Mouse (Mus musculus) lung, postnatal 10 days (tissue): ENCODE data around the gene Fam71e1.

Experiments
- DNase-seq: peaks from one replicate; pipeline ENCODE4 v3.0.0; 2021

Fam71e1 gene

DNA sequence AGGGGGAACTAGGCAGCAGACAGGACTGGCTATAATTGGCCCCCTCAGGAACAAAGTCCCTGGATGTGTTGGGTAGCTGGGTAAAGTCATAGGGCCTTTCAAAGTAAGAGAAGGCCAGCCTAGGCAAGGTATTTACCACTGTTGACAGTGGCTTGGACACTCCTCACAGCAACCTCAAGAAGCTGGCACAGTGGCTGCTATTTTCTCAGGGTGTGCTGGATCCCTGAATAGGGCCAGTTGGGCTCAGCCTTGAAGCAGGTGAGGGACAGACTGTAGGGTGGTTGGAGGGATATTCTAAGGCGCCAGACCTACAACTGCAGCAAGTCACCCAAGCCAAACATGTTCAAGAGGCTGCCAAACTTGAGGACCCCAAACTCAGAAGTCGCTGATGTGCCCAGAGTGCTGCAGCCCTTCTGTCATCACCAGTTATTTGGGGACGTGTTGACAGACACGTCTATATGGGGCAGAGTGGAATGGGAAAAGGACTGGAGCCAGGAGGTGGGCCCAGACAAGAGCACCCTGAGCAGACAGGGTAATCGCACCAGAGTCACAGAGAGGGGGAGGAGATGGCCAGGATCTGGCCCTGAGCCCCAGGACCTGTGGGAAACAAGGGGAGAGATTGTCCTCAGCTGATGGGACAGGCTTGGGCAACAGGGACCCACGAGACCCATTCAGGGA is 24.4 kb upstream of the Fam71e1 start:
- DNase-seq, result peak; percentile 74

DNA sequence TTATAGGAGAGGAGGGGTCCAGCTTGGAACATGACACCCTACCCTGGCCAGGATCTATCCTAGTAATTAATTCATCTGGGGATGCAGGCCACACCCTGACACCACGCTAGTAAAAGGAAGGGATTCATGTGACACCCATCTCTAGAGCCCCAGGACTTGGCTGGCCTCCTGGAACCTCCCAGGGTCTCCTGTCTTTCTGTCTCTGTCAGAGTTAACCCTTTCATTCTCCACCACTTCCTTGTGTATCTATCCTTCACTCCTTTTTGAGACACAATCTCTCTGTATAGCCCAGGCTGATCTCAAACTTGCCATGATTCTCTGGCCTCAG is 23.9 kb upstream of the Fam71e1 start:
- no peak for DNase-seq

DNA sequence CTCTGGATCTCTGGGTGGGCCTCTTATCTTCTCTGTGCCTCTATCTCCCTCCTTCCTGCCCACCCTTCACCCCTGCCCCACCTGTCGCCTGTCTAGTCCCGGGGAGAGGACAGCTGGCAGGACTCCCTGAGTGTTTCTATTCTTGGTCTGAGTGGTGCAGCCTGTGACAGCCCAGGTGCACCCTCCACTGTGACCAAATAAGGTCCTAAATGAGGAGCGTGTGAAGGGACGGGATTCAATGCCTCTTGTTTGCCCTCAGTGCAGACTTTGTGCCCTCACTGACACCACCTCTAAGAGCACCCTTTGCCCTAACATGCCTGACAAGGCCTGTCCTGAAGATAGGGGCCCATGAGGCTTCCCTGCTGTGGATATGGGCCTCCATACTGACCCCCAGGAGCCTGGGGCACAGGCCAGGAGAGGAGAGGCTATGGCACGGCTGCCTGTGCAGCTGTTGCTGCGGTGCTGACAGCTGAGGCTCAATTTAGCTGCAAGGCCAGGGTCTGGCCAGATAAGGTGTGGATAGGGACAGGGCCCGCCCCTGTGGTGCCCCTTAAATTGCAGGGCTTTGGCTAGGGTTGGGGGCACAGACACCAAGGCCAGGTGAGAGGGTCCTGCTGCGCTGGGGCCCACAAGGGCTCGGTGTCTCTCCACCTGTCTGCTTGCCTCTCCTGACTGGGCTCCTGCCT is 23.3 kb upstream of the Fam71e1 start:
- no peak for DNase-seq

DNA sequence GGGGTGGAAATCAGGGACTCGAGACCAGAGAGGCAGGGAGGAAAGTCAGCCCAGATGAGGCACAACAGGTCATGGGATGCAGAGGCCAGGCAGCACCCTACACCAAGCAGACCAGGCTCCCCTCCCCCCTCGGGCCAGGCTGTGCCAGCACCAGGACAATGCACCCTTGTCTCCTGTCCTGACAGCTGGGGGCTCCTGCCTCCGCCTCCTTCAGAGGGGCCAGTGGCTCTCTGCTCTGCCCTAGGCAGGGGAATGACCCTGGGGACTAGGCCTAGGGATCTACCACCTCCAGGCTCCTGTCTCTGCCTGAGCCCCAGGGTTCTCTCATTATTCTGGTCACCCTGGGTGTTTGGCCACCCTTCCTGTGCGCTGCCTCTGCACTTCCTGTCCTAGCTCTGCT is 22.0 kb upstream of the Fam71e1 start:
- no peak for DNase-seq

DNA sequence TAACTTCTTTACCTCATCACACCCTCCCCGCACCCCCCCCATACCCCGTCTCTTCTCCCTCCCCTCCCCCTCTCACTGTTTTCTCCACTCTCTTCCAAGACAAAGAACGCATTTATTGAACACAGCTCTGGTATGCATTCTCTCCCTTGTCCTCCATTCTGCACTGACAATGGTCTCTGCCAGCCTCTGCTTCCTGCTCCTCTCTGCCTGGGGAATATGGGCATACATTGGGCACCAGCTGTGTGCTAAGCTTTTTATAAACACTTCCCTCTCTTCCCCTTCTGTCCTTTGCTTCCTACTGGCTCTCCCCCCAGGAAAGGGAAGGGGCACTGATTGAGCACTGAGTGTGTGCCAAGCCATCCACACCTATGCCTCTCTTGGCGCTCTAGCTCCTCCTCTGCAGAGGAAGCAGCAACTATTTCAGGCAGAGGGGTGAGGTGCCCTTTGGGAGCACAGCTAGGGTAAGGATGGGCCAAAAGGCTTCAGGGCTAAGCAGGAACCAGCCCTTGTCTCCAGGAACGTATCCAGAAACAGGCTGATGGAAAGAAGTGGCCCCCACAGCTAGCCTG is 21.3 kb upstream of the Fam71e1 start:
- DNase-seq, result no peak

DNA sequence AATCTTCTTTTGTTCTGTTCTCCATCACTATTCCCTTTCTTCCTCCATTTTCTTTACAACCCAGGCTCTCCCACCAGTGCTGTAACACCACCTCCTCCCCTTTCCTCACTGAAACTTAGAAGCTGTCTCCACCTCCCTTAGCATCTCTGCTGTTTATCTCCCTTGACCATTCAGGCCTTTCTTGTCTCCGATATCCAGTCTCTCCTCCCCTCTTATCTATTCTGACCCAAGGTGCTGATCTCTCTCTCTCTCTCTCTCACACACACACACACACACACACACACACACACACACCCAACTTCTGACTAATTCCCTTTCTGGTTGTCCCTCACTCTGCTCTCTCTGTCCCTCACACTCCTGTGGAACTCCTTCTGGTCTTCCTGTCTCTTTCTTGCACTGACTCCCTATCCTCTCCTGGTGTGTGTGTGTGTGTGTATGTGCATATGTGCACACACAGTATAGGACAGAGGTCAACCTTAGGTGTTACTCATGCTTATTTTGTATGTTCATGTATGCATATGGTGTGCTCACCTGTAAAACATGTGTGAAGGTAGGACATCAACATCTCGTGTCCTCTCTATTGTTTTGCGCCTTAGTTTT is 13.4 kb upstream of the Fam71e1 start:
- no peak for DNase-seq

DNA sequence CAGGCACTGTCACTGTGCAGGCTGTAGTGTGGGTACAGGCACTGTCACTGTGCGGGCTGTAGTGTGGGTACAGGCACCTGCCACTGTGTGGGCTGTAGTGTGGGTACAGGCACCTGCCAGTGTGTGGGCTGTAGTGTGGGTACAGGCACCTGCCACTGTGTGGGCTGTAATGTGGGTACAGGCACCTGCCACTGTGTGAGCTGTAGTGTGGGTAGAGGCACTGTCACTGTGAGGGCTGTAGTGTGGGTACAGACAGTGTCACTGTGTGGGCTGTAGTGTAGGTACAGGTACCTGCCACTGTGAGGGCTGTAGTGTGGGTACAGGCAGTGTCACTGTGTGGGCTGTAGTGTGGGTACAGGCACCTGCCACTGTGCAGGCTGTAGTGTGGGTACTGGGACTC is 12.3 kb upstream of the Fam71e1 start:
- DNase-seq, result no peak

DNA sequence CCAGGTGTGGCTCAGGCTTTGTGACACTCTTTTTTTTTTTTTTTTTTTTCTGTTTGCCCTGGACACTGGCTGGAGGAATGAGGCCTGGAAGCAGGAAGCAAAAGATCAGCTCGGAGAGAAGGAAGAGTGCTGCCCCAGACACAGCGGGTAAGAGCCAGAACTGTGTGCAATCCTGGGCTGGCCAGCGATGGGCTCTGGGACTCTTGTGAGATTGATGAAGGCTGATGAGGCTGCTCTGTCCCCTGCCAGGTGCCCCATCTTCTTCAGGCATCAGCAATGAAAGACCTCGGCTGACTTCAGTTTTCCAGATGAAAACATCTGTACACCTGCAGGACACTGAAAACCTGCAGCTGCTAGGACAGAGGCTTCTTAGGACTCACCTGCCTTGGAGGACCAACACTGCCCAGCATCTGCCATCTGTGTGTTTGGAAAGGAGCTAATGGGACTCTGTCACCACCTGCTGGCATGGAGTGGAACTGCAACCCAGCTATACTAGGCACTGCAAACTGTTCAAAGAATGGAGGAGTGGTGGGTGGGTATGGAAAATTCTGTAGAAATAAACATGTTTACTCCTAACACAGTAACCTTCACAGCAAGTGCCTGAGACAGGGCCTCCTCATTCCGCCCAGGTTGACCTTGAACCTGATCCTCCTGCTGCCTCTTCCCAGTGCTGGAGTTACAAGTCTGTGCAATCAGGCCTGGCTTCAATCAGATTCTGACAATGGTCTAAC is 11.4 kb upstream of the Fam71e1 start:
- peak; percentile 77 for DNase-seq

DNA sequence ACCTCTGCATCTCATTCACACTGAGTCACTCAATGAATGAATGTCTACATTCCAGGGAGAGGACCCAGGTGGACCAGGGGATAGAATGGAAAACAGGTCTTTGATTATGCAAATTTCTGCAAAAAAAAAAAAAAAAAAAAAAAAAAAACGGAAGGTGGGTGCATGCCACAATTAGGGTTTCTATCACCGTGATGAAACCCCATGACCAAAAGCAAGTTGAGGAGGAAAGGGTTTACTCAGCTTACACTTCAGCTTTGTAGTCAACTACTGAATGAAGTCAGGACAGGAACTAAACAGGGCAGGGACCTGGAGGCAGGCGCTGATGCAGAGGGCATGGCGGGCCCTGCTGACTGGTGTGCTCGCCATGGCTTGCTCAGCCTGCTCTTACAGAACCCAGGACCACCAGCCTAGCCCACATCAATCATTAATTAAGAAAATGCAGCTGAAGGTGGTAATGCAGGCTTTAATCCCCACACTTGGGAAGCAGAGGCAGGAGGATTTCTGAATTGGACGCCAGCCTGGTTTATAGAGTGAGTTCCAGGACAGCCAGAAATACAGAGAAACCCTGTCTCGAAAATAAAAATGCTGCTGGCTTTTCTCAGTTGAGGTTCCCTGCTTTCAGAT is 10.7 kb upstream of the Fam71e1 start:
- DNase-seq, result no peak

DNA sequence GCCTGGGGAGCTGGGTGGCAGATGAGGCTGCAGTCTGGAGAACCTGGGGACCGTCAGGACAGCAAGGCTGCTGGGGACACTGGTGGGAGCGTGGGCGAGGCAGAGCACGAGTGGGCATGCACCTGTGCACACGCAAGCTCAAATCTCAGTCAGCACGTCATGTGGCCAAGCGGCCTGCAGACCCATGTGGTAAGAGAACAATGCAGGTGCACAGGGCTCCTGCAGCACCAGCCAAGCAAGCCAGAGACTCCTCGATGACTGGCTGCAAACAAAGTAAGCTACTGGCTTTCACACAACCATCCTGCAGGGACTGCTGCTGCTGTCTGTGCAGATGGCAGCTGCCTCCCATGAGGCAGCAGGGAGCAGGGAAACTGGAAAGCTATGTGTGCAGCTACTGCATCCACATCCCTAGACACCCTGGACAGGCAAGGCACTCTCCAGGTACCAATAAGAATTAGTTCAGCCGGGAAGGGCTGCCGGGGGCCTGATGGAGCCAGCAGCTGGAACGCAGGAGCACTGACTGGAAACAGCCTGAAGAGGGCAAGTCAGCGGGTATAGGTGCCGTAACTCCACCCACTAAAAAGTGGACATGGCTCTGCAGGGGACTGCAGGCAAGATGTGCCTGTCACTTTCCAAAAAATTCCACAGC is 9.3 kb upstream of the Fam71e1 start:
- DNase-seq, result no peak

DNA sequence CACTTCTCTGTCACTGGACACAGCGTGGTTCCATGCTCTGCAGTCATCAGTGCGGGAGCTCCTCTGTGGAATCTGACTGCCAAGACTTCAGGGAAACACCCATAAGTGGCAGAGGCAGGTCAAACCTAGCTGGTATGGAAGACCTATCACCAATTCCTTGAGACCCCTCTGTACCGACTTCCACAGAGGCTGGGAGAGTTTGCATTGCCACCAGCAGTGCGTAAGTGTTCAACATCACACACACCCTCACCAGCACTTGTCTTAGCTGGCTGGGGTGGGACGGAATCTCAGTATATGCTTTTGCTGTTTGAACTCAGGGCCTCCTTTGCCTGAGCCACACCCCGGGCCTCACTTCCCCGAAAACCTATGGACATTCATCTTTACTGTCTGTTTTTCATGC is 8.4 kb upstream of the Fam71e1 start:
- DNase-seq, result no peak

DNA sequence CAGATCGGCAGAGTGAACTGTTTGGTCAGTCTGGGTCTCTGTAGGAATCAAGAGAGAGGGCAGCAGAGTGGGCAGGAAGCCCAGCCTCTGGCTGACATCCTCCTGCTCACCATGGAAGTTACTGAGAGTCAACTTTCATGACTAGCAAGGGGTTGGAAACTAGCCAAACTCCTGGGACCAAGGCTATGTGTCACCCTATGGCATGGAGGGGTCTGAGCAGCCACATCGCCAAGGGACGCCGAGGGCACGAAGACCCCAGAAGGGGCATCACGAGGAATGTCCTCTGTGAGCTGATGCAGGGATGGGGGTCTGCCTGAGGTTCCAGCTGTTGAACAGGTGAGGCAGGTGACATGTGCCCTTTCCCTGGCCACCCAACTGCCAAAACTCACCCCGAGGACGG is 7.8 kb upstream of the Fam71e1 start:
- no peak for DNase-seq

DNA sequence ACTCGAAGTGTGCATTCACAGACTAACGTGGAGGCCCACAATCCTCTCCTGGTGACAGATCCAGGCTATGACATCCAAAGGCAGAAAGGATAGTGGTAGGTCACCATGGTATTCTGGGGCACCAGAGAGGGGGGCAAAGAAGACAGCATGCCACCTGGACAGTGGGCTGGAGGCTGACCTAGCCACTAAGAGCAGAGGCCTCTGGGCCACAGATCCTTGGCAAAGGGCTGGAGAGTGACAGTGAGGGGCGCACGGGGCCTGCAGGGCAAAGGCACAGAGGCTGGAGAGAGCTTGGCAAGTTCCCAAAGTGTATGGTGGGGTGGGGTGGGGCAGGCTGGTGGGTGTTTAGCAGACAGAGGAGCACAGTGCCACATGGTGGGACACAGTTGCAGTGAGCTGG is 6.1 kb upstream of the Fam71e1 start:
- DNase-seq, result no peak

DNA sequence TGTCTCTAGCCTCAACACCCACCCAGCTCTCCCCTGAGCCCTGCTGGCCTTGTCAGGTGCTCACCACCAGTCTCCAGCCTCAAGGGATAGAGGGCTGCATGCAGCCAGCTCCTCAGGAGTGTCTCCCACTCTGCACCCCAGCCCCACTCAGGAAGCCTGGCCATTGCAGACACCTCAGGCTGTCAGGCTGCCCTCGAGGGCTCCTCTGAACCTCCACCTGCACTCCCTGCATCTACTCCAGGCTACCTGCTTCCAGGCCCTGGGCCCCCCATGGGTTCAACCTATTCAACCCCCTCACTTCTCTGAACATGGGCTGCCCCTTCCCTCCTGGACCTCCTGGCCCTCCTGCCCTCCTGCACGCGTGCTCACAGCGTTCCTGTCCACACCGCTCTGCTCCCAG is 5.0 kb upstream of the Fam71e1 start:
- no peak for DNase-seq

DNA sequence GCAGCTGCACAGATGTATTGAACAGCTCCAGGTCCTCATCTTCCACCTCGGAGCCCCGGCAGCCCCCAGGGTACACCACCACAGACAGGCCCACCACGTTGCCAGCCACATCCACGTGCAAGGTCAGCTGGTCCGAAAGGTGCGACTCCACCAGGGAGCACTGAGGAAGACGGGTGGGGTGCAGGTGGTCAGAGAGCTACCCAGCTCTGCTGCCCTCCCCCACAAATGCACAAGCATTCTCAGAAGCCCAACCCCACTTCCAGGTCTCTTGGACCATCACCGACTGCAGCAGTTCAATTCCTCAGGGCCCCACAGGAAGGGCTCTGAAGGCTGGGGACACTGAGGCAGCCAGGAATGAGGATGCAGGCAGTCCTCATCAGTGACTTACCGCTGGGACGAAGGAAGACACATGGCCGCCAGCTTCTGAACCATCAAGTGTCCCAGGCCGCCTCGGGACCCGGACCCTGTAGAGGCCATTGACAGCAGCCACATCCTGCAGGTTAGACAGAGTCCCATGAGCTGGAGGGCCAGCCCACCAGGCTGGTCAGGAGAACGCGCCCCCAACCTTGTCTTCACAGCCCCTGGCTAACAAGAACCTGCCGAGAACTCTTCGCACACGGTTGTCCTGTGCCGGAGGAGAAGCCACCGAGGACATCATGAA is 4.1 kb upstream of the Fam71e1 start:
- DNase-seq, result no peak

DNA sequence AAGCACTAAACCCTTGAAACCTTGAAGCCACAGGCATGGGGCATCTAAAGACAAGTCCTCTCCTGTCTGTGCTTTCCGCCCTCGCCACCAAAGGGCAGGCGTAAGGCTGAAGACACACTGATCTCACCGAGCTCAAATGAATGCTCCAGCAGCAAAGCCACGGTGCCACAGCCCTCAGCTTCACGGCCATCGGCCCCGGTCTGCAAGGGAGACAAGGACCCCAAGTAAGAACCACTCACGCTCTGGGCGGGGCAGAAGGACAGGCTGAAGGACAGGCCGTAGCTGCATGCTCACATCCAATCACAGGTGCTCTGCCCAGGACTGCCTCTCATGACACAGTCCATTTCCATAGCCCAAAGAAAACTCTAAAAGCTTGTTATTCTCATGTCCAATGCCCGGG is 1.7 kb upstream of the Fam71e1 start:
- DNase-seq, result no peak

DNA sequence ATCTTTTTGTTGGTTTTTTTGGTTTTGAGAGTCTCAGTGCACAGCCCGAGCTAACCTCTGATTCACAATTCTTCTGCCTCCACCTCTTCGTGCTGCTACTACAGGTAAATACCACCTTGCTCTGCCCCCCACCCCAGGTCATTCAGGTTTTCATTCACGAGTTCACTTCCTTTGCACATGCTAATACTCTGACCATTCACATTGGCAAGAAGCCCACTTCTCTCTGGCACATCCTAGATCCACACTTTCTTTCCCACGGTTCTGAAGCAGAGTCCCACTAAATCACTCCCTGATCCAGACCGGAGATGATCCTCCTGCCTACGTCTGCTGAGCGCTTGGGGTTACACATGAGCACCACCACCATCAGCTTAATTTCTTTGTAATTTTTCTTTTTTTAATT is 1.3 kb upstream of the Fam71e1 start:
- no peak for DNase-seq

DNA sequence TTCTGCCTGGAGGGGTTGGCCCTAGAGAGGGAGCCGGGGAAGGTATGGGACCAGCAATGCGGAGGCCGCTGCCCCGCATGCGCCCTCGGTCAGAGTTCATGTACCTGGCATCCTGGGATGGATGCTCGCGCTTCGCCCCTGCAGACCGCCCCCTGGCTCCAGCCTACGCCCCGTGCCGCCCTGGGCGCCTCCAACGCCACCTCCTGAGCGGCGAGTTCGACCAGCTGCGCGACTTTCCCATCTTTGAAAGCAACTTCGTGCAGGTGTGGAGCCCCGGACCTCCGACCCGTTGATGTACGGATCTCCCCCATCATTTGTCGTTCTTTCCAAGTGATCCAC is 359 bp downstream of the Fam71e1 start:
- no peak for DNase-seq

DNA sequence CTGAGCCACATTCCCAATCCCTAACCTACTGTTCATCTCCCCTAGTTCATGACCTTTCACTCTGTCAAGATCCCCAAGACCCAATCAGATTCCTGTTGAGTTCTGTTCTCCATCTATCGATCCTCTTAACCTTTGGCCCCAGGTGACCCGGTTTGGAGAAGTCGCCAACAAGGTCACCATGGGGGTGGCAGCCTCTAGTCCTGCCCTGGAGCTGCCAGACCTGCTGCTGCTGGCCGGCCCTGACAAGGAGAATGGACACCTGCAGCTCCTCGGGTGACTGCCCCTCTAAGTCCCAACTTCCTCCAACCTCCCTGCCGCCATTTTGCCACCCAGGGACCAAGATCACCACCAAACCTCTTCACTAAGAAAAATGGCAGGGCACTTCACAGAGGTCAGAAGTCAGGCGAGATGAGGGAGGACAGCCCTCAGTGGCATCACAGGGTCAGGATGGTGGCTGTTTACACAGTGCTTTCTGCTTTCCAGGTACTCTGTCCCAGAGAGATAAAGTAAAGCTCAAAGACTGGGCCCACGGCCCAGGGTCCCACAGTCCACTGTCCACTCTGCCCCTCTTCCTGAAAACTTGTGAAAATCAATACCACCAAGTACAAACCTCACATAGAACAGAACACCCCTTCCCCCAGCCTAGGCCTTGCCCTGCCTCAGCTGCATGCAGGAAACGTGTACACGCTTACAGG is 1.1 kb downstream of the Fam71e1 start:
- no peak for DNase-seq

DNA sequence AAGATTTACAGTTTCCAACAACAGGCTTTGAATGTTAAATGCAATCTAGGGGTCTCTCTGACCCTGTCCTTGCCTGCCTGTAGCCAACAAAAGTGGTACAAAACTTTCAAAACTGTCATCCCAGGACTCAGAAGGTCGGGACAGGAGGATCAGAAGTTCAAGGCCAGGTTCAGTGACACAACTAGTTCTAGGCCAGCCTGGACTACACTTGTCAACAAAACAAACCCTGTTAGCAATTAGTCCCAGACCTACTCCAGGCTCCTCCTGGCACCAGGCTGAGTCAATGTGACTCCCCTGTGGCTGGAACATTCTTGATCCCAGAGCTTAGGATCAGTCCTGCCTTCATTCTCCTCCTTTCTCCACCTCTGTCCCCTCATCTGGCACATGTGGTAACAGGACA is 2.5 kb downstream of the Fam71e1 start:
- DNase-seq, result no peak

DNA sequence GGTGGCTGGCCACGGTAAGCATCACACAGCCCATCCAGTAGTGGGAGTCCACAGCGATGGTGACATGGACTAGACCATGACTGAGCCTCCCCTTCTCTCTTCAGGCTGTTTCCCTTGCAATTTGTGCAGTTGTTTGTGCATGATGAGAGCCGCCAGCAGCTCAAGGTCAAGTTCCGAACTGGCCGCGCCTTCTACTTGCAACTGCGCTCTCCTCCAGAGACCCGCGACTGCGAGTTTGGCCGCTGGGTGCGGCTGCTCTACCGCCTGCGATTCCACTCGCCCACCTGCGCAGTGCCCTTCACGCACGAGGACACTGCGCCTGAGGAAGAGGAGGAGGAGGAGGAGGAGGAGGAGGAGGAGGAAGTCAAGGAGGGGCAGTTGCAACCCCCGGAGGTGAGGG is 3.7 kb downstream of the Fam71e1 start:
- no peak for DNase-seq
